In the genomic region with DNA sequence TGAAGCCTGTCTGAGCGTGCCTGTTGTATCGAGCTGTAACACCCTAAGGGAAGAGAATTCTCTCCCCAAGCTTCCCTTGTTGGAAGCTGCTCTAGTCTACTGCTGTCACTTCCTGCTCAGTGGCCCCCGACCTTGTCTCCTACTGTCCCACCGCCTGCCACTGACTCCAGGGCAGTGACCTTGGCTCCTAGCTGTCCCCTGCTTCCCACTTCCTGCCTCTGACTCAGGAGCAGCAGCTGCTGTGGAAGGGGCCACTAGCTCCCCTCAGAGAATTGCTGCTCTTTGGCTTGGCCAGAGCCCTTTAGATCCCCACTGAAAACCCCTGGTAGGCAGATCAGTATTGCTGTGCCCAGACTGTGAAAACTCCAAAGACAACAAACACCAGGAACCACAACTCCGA, we compare ENCODE assay signal across 10 mouse cellular contexts. TPM values are rescaled to one million over a fixed set of nuclear protein-coding genes. Genes with fewer than 3 reads are reported as not detected.
DNase-seq lines count a peak whose midpoint lies in the region; ATAC-seq lines count a peak whose summit lies in the region.
"Had no signal": no experiment of that assay in that cellular context is flagged by ENCODE, and none has a peak within 500 bp of the region (broad histone marks: within the 10 kb centered on the region; RNA-seq: fewer than 3 reads in every experiment).

No protein-coding gene starts in this region.

- no peak overlapping the region for H3K27ac ChIP-seq in liver, embryonic 12.5 days
- H3K27ac ChIP-seq in limb, embryonic 10.5 days: peak overlapping the region; percentile 14; the same call in 1 of the 2 replicates
- no peak overlapping the region for H3K27ac ChIP-seq in hindbrain, embryonic 13.5 days
- H3K27ac ChIP-seq: limb, embryonic 15.5 days had no signal

- no peak overlapping the region for H3K4me2 ChIP-seq in liver, embryonic 12.5 days
- no peak overlapping the region for H3K4me2 ChIP-seq in hindbrain, embryonic 13.5 days
- H3K4me2 ChIP-seq: limb, embryonic 15.5 days had no signal

- H3K27me3 ChIP-seq in liver, embryonic 12.5 days (replicated peaks): no peaks in the 10 kb centered on the region; the same call in 1 of the 2 replicates
- H3K27me3 ChIP-seq in limb, embryonic 10.5 days (ENCODE audit: low read depth, poor library complexity, severe bottlenecking): no peaks in the 10 kb centered on the region
- H3K27me3 ChIP-seq in hindbrain, embryonic 13.5 days: peaks cover 4% of the 10 kb centered on the region; the same call in 1 of the 2 replicates
- H3K27me3 ChIP-seq: limb, embryonic 15.5 days had no signal

- DNase-seq in adrenal gland, postnatal 14 days: peak; percentile 64
- DNase-seq in adrenal gland, postnatal 4 days (ENCODE audit: low spot score in 2 of 2): no peak
- DNase-seq in liver: peak; percentile 9
- DNase-seq in fibroblast of lung, adult 2 months (ENCODE audit: low read depth): peak; percentile 14
- no peak for DNase-seq in limb, embryonic 10.5 days (ENCODE audit: low spot score)
- DNase-seq in right cerebral cortex, postnatal 25 days: no peak
- DNase-seq: layer of hippocampus, postnatal 36 days had no signal

- 19% methylated on average over 5 of the region's 5 CpGs for WGBS in liver, embryonic 12.5 days (ENCODE audit: insufficient replicate concordance)
- whole genome bisulfite sequencing in limb, embryonic 10.5 days: 44% methylated on average over 5 of the region's 5 CpGs
- WGBS in hindbrain, embryonic 13.5 days: 59% methylated on average over 5 of the region's 5 CpGs

- H3K4me1 ChIP-seq in liver, embryonic 12.5 days: peaks cover 18% of the 10 kb centered on the region
- peaks cover 35% of the 10 kb centered on the region for H3K4me1 ChIP-seq in limb, embryonic 10.5 days
- H3K4me1 ChIP-seq in hindbrain, embryonic 13.5 days (replicated peaks): peaks cover 13% of the 10 kb centered on the region

- no peaks in the 10 kb centered on the region for H3K36me3 ChIP-seq in liver, embryonic 12.5 days
- H3K36me3 ChIP-seq in limb, embryonic 10.5 days: peaks cover 5% of the 10 kb centered on the region
- H3K36me3 ChIP-seq in hindbrain, embryonic 13.5 days: no peaks in the 10 kb centered on the region
- H3K36me3 ChIP-seq: limb, embryonic 15.5 days had no signal

- no peak overlapping the region for H3K4me3 ChIP-seq in liver, embryonic 12.5 days
- H3K4me3 ChIP-seq in limb, embryonic 10.5 days: no peak overlapping the region
- H3K4me3 ChIP-seq in hindbrain, embryonic 13.5 days: no peak overlapping the region
- H3K4me3 ChIP-seq: limb, embryonic 15.5 days had no signal

- no peak overlapping the region for H3K9ac ChIP-seq in liver, embryonic 12.5 days
- no peak overlapping the region for H3K9ac ChIP-seq in hindbrain, embryonic 13.5 days
- H3K9ac ChIP-seq: limb, embryonic 15.5 days had no signal

- no peak for ATAC-seq in liver, embryonic 12.5 days
- no peak for ATAC-seq in hindbrain, embryonic 13.5 days (ENCODE audit: low FRiP score)

- H3K9me3 ChIP-seq in liver, embryonic 12.5 days (replicated peaks): no peaks in the 10 kb centered on the region
- H3K9me3 ChIP-seq in limb, embryonic 10.5 days (replicated peaks): no peaks in the 10 kb centered on the region
- H3K9me3 ChIP-seq in hindbrain, embryonic 13.5 days: no peaks in the 10 kb centered on the region
- H3K9me3 ChIP-seq: limb, embryonic 15.5 days had no signal

RNA-seq across cellular contexts. Expression of a gene that starts 17.7 kb away (rescaled TPM):
- 10.8 and 10.9 TPM in 2 replicates for total RNA-seq in adrenal gland, postnatal 14 days (2021)
- 10 to 100 TPM; 15.7 to 18.1 TPM for total RNA-seq in adrenal gland, postnatal 4 days (2021)
- 7.6 and 8.3 TPM in 2 replicates for polyA plus RNA-seq in liver, embryonic 12.5 days (2016; fragmentation: Nextera tagmentation; extraction: Ambion mirVana)
- 10.1 and 15.1 TPM in 2 replicates for polyA plus RNA-seq in limb, embryonic 10.5 days (2016; fragmentation: Nextera tagmentation; extraction: Ambion mirVana)
- polyA plus RNA-seq in hindbrain, embryonic 13.5 days (2015; fragmentation: Nextera tagmentation; extraction: Ambion mirVana): 2.7 and 2.8 TPM in 2 replicates

RNA-seq across cellular contexts. Expression of a gene that starts 22.8 kb away (rescaled TPM):
- total RNA-seq in adrenal gland, postnatal 14 days (2021): 56.2 and 66.5 TPM in 2 replicates
- 10 to 100 TPM; 25.0 to 25.4 TPM for total RNA-seq in adrenal gland, postnatal 4 days (2021)
- polyA plus RNA-seq in liver, embryonic 12.5 days (2016; fragmentation: Nextera tagmentation; extraction: Ambion mirVana): 0.83 and 0.92 TPM in 2 replicates
- 0.31 and 0.46 TPM in 2 replicates for polyA plus RNA-seq in limb, embryonic 10.5 days (2016; fragmentation: Nextera tagmentation; extraction: Ambion mirVana)
- 1.00 and 1.0 TPM in 2 replicates for polyA plus RNA-seq in hindbrain, embryonic 13.5 days (2015; fragmentation: Nextera tagmentation; extraction: Ambion mirVana)

RNA-seq across cellular contexts. Expression of a gene that starts 46.7 kb away (rescaled TPM):
- 0.93 and 2.1 TPM in 2 replicates for total RNA-seq in adrenal gland, postnatal 14 days (2021)
- total RNA-seq in adrenal gland, postnatal 4 days (2021): 1 to 10 TPM in 1 of 2 experiments, under 1 TPM in 1; 0.84 to 1.3 TPM
- polyA plus RNA-seq in liver, embryonic 12.5 days (2016; fragmentation: Nextera tagmentation; extraction: Ambion mirVana): 0.38 and 0.72 TPM in 2 replicates
- 0.08 and 0.21 TPM in 2 replicates for polyA plus RNA-seq in limb, embryonic 10.5 days (2016; fragmentation: Nextera tagmentation; extraction: Ambion mirVana)
- 0.10 and 0.35 TPM in 2 replicates for polyA plus RNA-seq in hindbrain, embryonic 13.5 days (2015; fragmentation: Nextera tagmentation; extraction: Ambion mirVana)

Comparison
In these comparisons a context has a peak if more than half of its experiments do, and no peak if none do; other contexts are left out.
1. DNase-seq: peak in adrenal gland, postnatal 14 days (single experiment), liver (single experiment) and fibroblast of lung, adult 2 months (single experiment); none in adrenal gland, postnatal 4 days (0 of 2), limb, embryonic 10.5 days (single experiment) and right cerebral cortex, postnatal 25 days (single experiment).